Mouse (Mus musculus) hindbrain, embryonic 11.5 days (tissue): ENCODE measurements around the gene Pts. TPM values are rescaled to one million over a fixed set of nuclear protein-coding genes. Genes with fewer than 3 reads are reported as not detected.

ENCODE experiments used
- ATAC-seq: fragments of 200-750 bp; cut with Nextera tagmentation; 2 replicates; pipeline ENCODE4 v1.8.0; 2017; ENCODE audit warnings: mild to moderate bottlenecking, moderate TSS enrichment, moderate library complexity; ENCODE audit not compliant: low FRiP score
- DNase-seq: peaks from one replicate; pipeline ENCODE4 v3.0.0-alpha.2; 2015; ENCODE audit warnings: low spot score
- H3K27ac ChIP-seq: fragments of 300-500 bp; sonication (generic); 2 replicates; pipeline ENCODE4 v1.5.1; 2014; ENCODE audit warnings: mild to moderate bottlenecking, low read depth, low read length
- H3K27me3 ChIP-seq: fragments of 300-500 bp; sonication (generic); 2 replicates; pipeline ENCODE4 v1.6.1; 2014; ENCODE audit warnings: mild to moderate bottlenecking, low read length, moderate library complexity, mixed read lengths; ENCODE audit not compliant: control insufficient read depth, insufficient read depth
- H3K36me3 ChIP-seq: fragments of 300-500 bp; sonication (generic); 2 replicates; pipeline ENCODE4 v1.6.1; 2014; ENCODE audit warnings: mild to moderate bottlenecking, low read length, moderate library complexity, mixed read lengths; ENCODE audit not compliant: control insufficient read depth, insufficient read depth
- H3K4me1 ChIP-seq: fragments of 300-500 bp; sonication (generic); replicated peaks from 2 replicates; pipeline ENCODE4 v1.6.1; 2014; ENCODE audit warnings: low read length, mixed read lengths; ENCODE audit not compliant: control insufficient read depth, insufficient read depth
- H3K4me2 ChIP-seq: fragments of 300-500 bp; sonication (generic); replicated peaks from 2 replicates; pipeline ENCODE4 v1.6.1; 2014; ENCODE audit warnings: mild to moderate bottlenecking, low read depth, low read length
- H3K4me3 ChIP-seq: fragments of 300-500 bp; sonication (generic); 2 replicates; pipeline ENCODE4 v1.5.1; 2014; ENCODE audit warnings: low read depth, low read length
- H3K9ac ChIP-seq: fragments of 300-500 bp; sonication (generic); 2 replicates; pipeline ENCODE4 v1.6.1; 2014; ENCODE audit warnings: low read depth, low read length
- H3K9me3 ChIP-seq: fragments of 300-500 bp; sonication (generic); 2 replicates; pipeline ENCODE4 v1.6.1; 2016; ENCODE audit warnings: low read length; ENCODE audit not compliant: control insufficient read depth
- WGBS: fragments of 180-500 bp; shearing (Covaris S2); extraction: QIAGEN DNeasy Blood & Tissue Kit; methylation state at CpG from one replicate; pipeline ENCODE4 v1.1.7; 2014; 5-methylcytosine and 5-hydroxymethylcytosine counted together
- polyA plus RNA-seq: library from polyadenylated mRNA; unstranded; fragments of >200 nt; fragmentation: Nextera tagmentation; extraction: Ambion mirVana; gene quantifications from 2 replicates; pipeline ENCODE4 v1.2.1, GENCODE M21; 2014

Gene Pts
- polyA plus RNA-seq, 1 experiment from 2014 or later: 98.2 TPM

- Histone ChIP-seq H3K4me1 (no peaks in the 10 kb centered on the region), H3K27me3 (no peaks in the 10 kb centered on the region), H3K9me3 (no peaks in the 10 kb centered on the region), H3K36me3 (no peaks in the 10 kb centered on the region), H3K27ac (no peak overlapping the region), H3K4me3 (no peak overlapping the region), H3K4me2 (no peak overlapping the region), H3K9ac (no peak overlapping the region)
- WGBS: 86% methylated on average over 4 of the region's 4 CpGs
- DNase-seq: no peak
- no peak for ATAC-seq
Observed at GRCm38 (mm10) chr9:50537295-50537694, 8.8 kb upstream of the Pts start.

- Histone ChIP-seq H3K9ac (no peak overlapping the region), H3K27me3 (no peaks in the 10 kb centered on the region), H3K4me2 (no peak overlapping the region), H3K9me3 (no peaks in the 10 kb centered on the region), H3K4me3 (no peak overlapping the region), H3K4me1 (no peaks in the 10 kb centered on the region), H3K36me3 (no peaks in the 10 kb centered on the region), H3K27ac (no peak overlapping the region)
- 89% methylated on average over 7 of the region's 7 CpGs for WGBS
- no peak for DNase-seq
- ATAC-seq: no peak
Observed at GRCm38 (mm10) chr9:50536603-50537135, 8.1 kb upstream of the Pts start.

DNA sequence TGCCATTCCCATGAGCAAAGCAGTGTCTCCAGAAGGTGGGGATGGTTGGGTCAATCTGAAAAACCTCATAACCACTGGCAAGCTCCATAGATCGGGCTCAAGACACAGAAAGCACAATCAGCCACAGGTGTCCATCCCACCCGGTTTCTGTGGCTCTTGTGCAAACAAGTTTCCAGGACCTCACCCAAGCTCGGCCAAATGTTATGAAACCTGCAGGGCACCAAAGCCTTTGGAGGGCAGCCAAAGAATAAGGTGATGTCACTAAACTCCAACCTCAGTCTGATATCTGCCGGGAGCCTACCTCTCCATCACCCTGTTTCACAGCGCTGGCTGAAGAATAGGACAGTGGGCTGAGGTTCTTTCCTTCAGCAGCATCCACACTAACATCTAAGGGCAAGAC lies 7.4 kb upstream of the Pts start:
- 90% methylated on average over 5 of the region's 5 CpGs for WGBS

DNA sequence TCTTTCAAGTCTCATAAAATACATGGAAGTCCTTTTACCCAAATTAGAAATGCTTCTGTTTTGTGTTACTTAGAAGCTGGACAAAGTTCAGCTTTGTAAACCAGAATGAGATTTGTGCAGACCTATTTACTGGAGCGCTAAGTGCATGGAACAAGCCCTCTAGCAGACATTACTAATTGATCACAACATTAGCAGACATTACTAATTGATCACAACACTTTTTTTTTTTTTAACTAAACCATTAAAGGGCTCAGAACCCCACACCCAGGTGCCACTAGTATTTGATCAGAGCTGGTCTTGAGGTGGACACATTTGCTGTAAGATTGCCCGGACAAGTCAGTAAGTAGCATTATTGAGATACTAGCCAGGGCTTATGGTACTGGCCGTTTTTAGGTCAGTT lies 5.3 kb upstream of the Pts start:
- no peak overlapping the region for H3K4me2 ChIP-seq
- no peaks in the 10 kb centered on the region for H3K9me3 ChIP-seq
- no peaks in the 10 kb centered on the region for H3K27me3 ChIP-seq
- no peak overlapping the region for H3K27ac ChIP-seq
- ATAC-seq (no peak), DNase-seq (no peak)
- WGBS: 84% methylated on average over 3 of the region's 3 CpGs
- no peak overlapping the region for H3K4me3 ChIP-seq
- no peaks in the 10 kb centered on the region for H3K36me3 ChIP-seq
- no peaks in the 10 kb centered on the region for H3K4me1 ChIP-seq
- no peak overlapping the region for H3K9ac ChIP-seq

More for the DNA sequence above, 7.4 kb upstream of the Pts start:
- DNase-seq: no peak
- H3K36me3 ChIP-seq: no peaks in the 10 kb centered on the region
- H3K4me2 ChIP-seq: no peak overlapping the region
- no peaks in the 10 kb centered on the region for H3K27me3 ChIP-seq
- H3K27ac ChIP-seq: no peak overlapping the region
- no peaks in the 10 kb centered on the region for H3K9me3 ChIP-seq
- no peak overlapping the region for H3K4me3 ChIP-seq
- no peaks in the 10 kb centered on the region for H3K4me1 ChIP-seq
- no peak overlapping the region for H3K9ac ChIP-seq
- ATAC-seq: no peak

DNA sequence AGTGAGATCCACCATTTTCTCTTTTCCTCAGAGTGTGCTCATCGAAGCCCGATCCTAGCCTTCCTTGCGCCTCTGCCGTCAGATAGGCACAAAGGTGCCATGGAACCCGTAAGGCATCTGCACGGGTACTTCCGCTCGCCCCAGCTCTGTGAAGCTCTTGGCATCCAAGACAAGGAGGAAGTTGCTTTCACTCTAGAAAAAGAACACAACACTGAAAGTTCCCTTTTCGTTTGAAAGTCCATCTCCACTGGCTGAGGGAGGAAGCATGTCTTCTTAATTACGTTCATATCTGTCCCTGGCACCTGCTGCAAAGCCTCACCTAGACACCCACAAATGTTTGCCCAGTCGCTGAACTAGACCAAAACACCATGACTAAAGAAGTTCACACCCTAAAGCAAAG lies 4.8 kb upstream of the Pts start:
- no peak for DNase-seq
- Histone ChIP-seq H3K4me1 (no peaks in the 10 kb centered on the region), H3K27me3 (no peaks in the 10 kb centered on the region), H3K36me3 (no peaks in the 10 kb centered on the region), H3K27ac (no peak overlapping the region), H3K4me2 (no peak overlapping the region), H3K9ac (no peak overlapping the region), H3K4me3 (no peak overlapping the region), H3K9me3 (no peaks in the 10 kb centered on the region)
- ATAC-seq: no peak
- 86% methylated on average over 11 of the region's 11 CpGs for WGBS

- H3K9me3 ChIP-seq: no peaks in the 10 kb centered on the region
- WGBS: 38% methylated on average over 2 of the region's 2 CpGs
- no peak overlapping the region for H3K4me2 ChIP-seq
- no peaks in the 10 kb centered on the region for H3K27me3 ChIP-seq
- H3K9ac ChIP-seq: no peak overlapping the region
- H3K4me3 ChIP-seq: no peak overlapping the region
- DNase-seq (no peak), ATAC-seq (no peak)
- no peak overlapping the region for H3K27ac ChIP-seq
- H3K4me1 ChIP-seq: no peaks in the 10 kb centered on the region
- no peaks in the 10 kb centered on the region for H3K36me3 ChIP-seq
Observed at GRCm38 (mm10) chr9:50530890-50531289, 2.4 kb upstream of the Pts start.

DNA sequence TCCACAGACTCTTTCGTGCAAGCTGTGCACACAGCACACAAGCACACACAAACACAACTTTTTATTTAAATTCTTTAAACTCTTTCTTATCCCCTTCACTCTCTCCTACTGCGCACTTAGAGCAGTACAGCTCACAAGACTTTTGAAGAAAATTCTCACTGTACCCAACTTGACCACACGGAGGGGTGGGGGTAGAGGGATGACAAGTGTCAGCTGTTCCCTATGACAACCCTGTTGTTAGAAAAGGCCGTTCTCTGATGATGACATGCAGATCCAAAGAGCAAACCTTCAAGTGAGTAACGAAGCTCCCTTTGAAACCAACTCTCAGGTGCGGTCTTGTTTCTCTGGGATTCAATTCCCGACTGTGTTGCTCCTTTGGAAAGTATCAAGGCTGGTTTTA lies 664 bp downstream of the Pts start:
- Histone ChIP-seq H3K9me3 (no peaks in the 10 kb centered on the region), H3K27ac (no peak overlapping the region), H3K36me3 (no peaks in the 10 kb centered on the region), H3K9ac (peak overlapping the region; percentile 24; the same call in 1 of the 2 replicates), H3K27me3 (no peaks in the 10 kb centered on the region), H3K4me2 (peak overlapping the region; percentile 51), H3K4me3 (peak overlapping the region; percentile 78), H3K4me1 (no peaks in the 10 kb centered on the region)
- WGBS: 51% methylated on average over 7 of the region's 7 CpGs
- DNase-seq: no peak
- ATAC-seq: peak; percentile 52; the same call in 1 of the 2 replicates

DNA sequence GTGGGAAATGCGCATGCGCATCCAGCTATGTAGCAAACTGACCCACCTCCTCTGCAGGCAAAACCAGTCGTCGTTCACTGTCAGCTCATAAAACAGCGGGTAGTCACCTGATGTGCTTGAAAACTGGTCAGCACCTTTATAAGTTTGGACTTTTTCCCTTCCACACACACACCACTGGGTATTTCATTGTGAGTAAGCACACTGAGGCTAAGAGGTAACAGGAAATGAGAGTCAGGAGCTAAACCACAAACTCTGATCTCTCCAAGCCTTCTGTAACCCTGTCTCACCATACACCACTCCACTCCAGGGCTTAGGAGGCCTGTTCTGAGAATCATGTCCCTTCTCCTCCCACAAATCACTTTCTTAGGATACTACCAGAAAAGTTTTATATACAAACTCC lies 2.9 kb downstream of the Pts start:
- Histone ChIP-seq H3K27me3 (no peaks in the 10 kb centered on the region), H3K36me3 (no peaks in the 10 kb centered on the region), H3K4me3 (no peak overlapping the region), H3K27ac (no peak overlapping the region), H3K4me1 (no peaks in the 10 kb centered on the region), H3K9ac (no peak overlapping the region), H3K4me2 (no peak overlapping the region), H3K9me3 (no peaks in the 10 kb centered on the region)
- 78% methylated on average over 5 of the region's 5 CpGs for WGBS
- DNase-seq (no peak), ATAC-seq (no peak)

- Histone ChIP-seq H3K4me2 (no peak overlapping the region), H3K36me3 (no peaks in the 10 kb centered on the region), H3K9me3 (no peaks in the 10 kb centered on the region), H3K27ac (no peak overlapping the region), H3K9ac (no peak overlapping the region), H3K4me1 (no peaks in the 10 kb centered on the region), H3K4me3 (no peak overlapping the region), H3K27me3 (no peaks in the 10 kb centered on the region)
- WGBS: 90% methylated on average over 5 of the region's 5 CpGs
- ATAC-seq (no peak), DNase-seq (no peak)
Observed at GRCm38 (mm10) chr9:50524936-50525335, 3.6 kb downstream of the Pts start.
